Mouse (Mus musculus): ENCODE results near the gene Psme4.

- TF ChIP-seq POLR2A (IDR thresholded peaks at IDR 0.05; ENCODE audit: extremely low read depth, insufficient read depth, low read length) (no peak), CTCF (IDR thresholded peaks at IDR 0.05; ENCODE audit: low read depth, low read length) (no peak)
Observed at GRCm38 (mm10) chr11:30770817-30771216, 709 bp upstream of the Psme4 start.
